Mouse (Mus musculus): Measurements from ENCODE around the gene Slc16a11.

DNA sequence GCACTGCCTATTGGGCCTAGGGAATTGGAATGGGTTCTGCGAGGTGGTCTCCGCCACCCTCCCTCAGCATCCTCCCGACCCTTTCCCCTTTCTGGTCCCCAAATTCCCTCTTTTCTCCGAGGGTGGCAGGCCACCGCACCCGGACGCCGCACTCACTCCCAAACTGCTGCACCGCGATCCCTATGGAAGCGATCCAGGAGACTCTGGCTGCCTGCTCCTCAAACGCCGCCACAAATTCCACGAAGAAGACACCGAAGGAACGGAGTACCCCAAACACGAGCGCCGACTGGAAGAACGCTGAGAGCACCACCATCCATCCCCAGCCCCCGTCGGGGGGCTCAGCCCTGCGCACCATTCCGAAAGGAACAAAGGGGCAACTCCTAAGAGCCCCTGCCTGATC is 7.8 kb downstream of the Slc16a11 start:
- TF ChIP-seq CTCF (IDR thresholded peaks at IDR 0.05) (no peak), POLR2A (IDR thresholded peaks at IDR 0.05; ENCODE audit: insufficient read depth, low read depth, low read length) (no peak)

Measured in heart, adult 2 months (tissue).